Mouse (Mus musculus) heart, postnatal 0 days (tissue): ENCODE results near the gene Copg1.

Source experiments
- CTCF ChIP-seq: IDR thresholded peaks from 2 replicates; pipeline ENCODE4 v1.5.1; 2016; ENCODE audit warnings: antibody characterized with exemption, control low read depth, low read depth
- EP300 ChIP-seq: IDR thresholded peaks from 2 replicates; pipeline ENCODE4 v1.6.1; 2016; ENCODE audit warnings: antibody characterized with exemption, low read depth

- no peak for TF ChIP-seq CTCF
- TF ChIP-seq EP300 = no peak
Observed at GRCm38 (mm10) chr6:87913661-87914325, 26.2 kb downstream of the Copg1 start, which contains the start of gene Hmces.
